ENCODE assay signal across 8 mouse cellular contexts in the genomic region with DNA sequence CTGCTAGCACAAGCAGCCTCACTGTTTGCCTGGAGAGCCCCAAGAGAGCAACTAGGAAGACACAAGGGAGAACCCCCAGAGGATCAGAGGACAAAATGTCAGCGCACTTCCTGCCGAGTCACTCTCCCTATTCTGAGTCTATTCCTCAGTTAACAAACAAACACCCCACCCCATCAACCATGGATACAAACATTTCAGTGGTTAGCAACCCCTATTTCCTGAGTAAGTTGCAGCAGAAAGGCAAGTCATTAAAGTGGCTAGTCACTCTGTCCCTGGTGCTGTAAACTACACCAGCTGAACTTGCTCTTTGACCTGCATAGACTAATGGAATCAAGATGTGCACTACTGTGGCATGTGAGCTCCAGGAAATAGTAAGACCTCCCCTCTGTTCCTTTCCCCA.
DNase-seq lines count a peak whose midpoint lies in the region; ATAC-seq lines count a peak whose summit lies in the region.

No protein-coding gene starts in this region.

- H3K27me3 ChIP-seq in intestine, embryonic 16.5 days (replicated peaks; ENCODE audit: control insufficient read depth, insufficient read depth, low read length): no peaks in the 10 kb centered on the region
- no peaks in the 10 kb centered on the region for H3K27me3 ChIP-seq in midbrain, embryonic 13.5 days
- H3K27me3 ChIP-seq in forebrain, embryonic 16.5 days (replicated peaks; ENCODE audit: control insufficient read depth, insufficient read depth, low read length): no peaks in the 10 kb centered on the region

- H3K4me2 ChIP-seq in intestine, embryonic 16.5 days (ENCODE audit: low read depth, low read length): no peak overlapping the region
- H3K4me2 ChIP-seq in midbrain, embryonic 13.5 days (replicated peaks): no peak overlapping the region
- H3K4me2 ChIP-seq in forebrain, embryonic 16.5 days (ENCODE audit: low read length): no peak overlapping the region

- ATAC-seq in activated CD4-positive, CD25-positive, alpha-beta regulatory T cell, adult 4 months: peak; percentile 91
- ATAC-seq in intestine, embryonic 16.5 days: peak; percentile 60; the same call in 1 of the 2 replicates
- ATAC-seq in midbrain, embryonic 13.5 days: no peak
- no peak for ATAC-seq in forebrain, embryonic 16.5 days

- no peaks in the 10 kb centered on the region for H3K4me1 ChIP-seq in intestine, embryonic 16.5 days (ENCODE audit: control insufficient read depth, insufficient read depth, low read length)
- H3K4me1 ChIP-seq in midbrain, embryonic 13.5 days (replicated peaks): no peaks in the 10 kb centered on the region
- no peaks in the 10 kb centered on the region for H3K4me1 ChIP-seq in forebrain, embryonic 16.5 days (replicated peaks; ENCODE audit: control insufficient read depth, insufficient read depth, low read length)

- H3K9ac ChIP-seq in intestine, embryonic 16.5 days (ENCODE audit: low read depth, low read length): no peak overlapping the region
- H3K9ac ChIP-seq in midbrain, embryonic 13.5 days (replicated peaks): no peak overlapping the region
- H3K9ac ChIP-seq in forebrain, embryonic 16.5 days (replicated peaks; ENCODE audit: low read depth, low read length): no peak overlapping the region

- no peak overlapping the region for H3K4me3 ChIP-seq in intestine, embryonic 16.5 days (ENCODE audit: low read length)
- no peak overlapping the region for H3K4me3 ChIP-seq in midbrain, embryonic 13.5 days (replicated peaks)
- no peak overlapping the region for H3K4me3 ChIP-seq in forebrain, embryonic 16.5 days (replicated peaks; ENCODE audit: low read length)

- H3K9me3 ChIP-seq in intestine, embryonic 16.5 days (ENCODE audit: control insufficient read depth, low read length): no peaks in the 10 kb centered on the region
- no peaks in the 10 kb centered on the region for H3K9me3 ChIP-seq in midbrain, embryonic 13.5 days
- no peaks in the 10 kb centered on the region for H3K9me3 ChIP-seq in forebrain, embryonic 16.5 days (ENCODE audit: control insufficient read depth, low read length)

- no peaks in the 10 kb centered on the region for H3K36me3 ChIP-seq in intestine, embryonic 16.5 days (ENCODE audit: control insufficient read depth, insufficient read depth, low read length)
- H3K36me3 ChIP-seq in midbrain, embryonic 13.5 days: no peaks in the 10 kb centered on the region
- H3K36me3 ChIP-seq in forebrain, embryonic 16.5 days (ENCODE audit: control insufficient read depth, insufficient read depth): no peaks in the 10 kb centered on the region

- 45% methylated on average over 2 of the region's 2 CpGs for WGBS in intestine, embryonic 16.5 days
- 64% methylated on average over 2 of the region's 2 CpGs for WGBS in midbrain, embryonic 13.5 days
- 79% methylated on average over 2 of the region's 2 CpGs for WGBS in forebrain, embryonic 16.5 days

- peak; percentile 39 to 74 for DNase-seq in heart, adult 18-20 months
- no peak for DNase-seq in heart, postnatal 4 days
- DNase-seq in lung, postnatal 4 days: peak; percentile 6 to 41
- DNase-seq in left cerebral cortex, adult 11 months (ENCODE audit: low spot score): no peak

- H3K27ac ChIP-seq in intestine, embryonic 16.5 days (ENCODE audit: low read length): no peak overlapping the region
- no peak overlapping the region for H3K27ac ChIP-seq in midbrain, embryonic 13.5 days
- H3K27ac ChIP-seq in forebrain, embryonic 16.5 days (ENCODE audit: low read length): no peak overlapping the region

Comparison
In these comparisons a context has a peak if more than half of its experiments do, and no peak if none do; other contexts are left out.
1. DNase-seq: peak in heart, adult 18-20 months (2 of 2) and lung, postnatal 4 days (2 of 2); none in heart, postnatal 4 days (single experiment) and left cerebral cortex, adult 11 months (single experiment).
2. ATAC-seq: peak in activated CD4-positive, CD25-positive, alpha-beta regulatory T cell, adult 4 months (single experiment) and intestine, embryonic 16.5 days (single experiment); none in midbrain, embryonic 13.5 days (single experiment) and forebrain, embryonic 16.5 days (single experiment).